Mouse (Mus musculus) intestine, embryonic 14.5 days (tissue): ENCODE measurements at regions not wholly inside any gene's neighbourhood (a gene's known extent, or its start where the extent isn't known, plus 50 kb on each side); places are given as distances from the start of the nearest gene placed in this dataset.
"Not testable (repeated sequence)": the region's sequence is repeated elsewhere in the genome, so short reads cannot be mapped to it uniquely, and the experiment has no call there.

Source experiments
- ATAC-seq: fragments of 200-750 bp; cut with Nextera tagmentation; replicated peaks from 2 replicates; pipeline ENCODE4 v1.8.0; 2017; ENCODE audit warnings: low read depth, moderate number of reproducible peaks, moderate TSS enrichment, moderate library complexity; ENCODE audit not compliant: low FRiP score, low TSS enrichment
- DNase-seq: peaks from one replicate; pipeline ENCODE4 v3.0.0-alpha.2; 2018; ENCODE audit warnings: low spot score
- H3K27ac ChIP-seq: fragments of 300-500 bp; sonication (generic); 2 replicates; pipeline ENCODE4 v1.5.1; 2014; ENCODE audit warnings: low read depth, mild to moderate bottlenecking, control low read depth
- H3K27me3 ChIP-seq: fragments of 300-500 bp; sonication (generic); replicated peaks from 2 replicates; pipeline ENCODE4 v1.6.1; 2014; ENCODE audit warnings: low read length, control low read depth; ENCODE audit not compliant: control insufficient read depth, insufficient read depth
- H3K36me3 ChIP-seq: fragments of 300-500 bp; sonication (generic); 2 replicates; pipeline ENCODE4 v1.6.1; 2014; ENCODE audit warnings: low read length, control low read depth; ENCODE audit not compliant: control insufficient read depth, insufficient read depth
- H3K4me1 ChIP-seq: fragments of 300-500 bp; sonication (generic); replicated peaks from 2 replicates; pipeline ENCODE4 v1.6.1; 2014; ENCODE audit warnings: low read length, control low read depth, mixed read lengths; ENCODE audit not compliant: control insufficient read depth, insufficient read depth
- H3K4me2 ChIP-seq: fragments of 300-500 bp; sonication (generic); 2 replicates; pipeline ENCODE4 v1.6.1; 2014; ENCODE audit warnings: low read length
- H3K4me3 ChIP-seq: fragments of 300-500 bp; sonication (generic); 2 replicates; pipeline ENCODE4 v1.5.1; 2014; ENCODE audit warnings: low read depth, low read length, control low read depth, mixed read lengths
- H3K9ac ChIP-seq: fragments of 300-500 bp; sonication (generic); 2 replicates; pipeline ENCODE4 v1.6.1; 2014; ENCODE audit warnings: mild to moderate bottlenecking, low read length
- H3K9me3 ChIP-seq: fragments of 300-500 bp; sonication (generic); 2 replicates; pipeline ENCODE4 v1.6.1; 2016; ENCODE audit warnings: low read length, control low read depth; ENCODE audit not compliant: control insufficient read depth
- WGBS: fragments of 180-500 bp; shearing (Covaris S2); extraction: QIAGEN DNeasy Blood & Tissue Kit; methylation state at CpG from one replicate; pipeline ENCODE4 v1.1.7; 2014; 5-methylcytosine and 5-hydroxymethylcytosine counted together

DNA sequence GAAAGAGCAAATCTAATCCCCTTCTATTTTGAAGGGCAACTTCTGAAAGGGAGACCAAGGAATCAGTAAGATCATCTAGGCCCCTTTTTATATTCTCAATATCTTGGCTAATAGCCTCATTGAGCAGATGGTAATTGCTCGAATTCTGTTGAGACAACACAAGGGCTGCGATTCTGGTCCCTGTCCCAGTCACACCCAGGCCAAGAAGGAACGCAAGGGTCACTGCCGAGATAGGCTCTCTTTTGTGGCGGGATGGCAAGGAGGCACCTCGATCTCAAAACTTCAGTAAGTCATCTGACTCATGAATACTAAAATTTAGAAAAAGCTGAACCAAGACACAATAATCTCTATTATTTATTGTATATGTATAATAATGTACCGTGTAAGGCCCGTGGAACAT, 68.6 kb upstream of the Zfp709 start:
- H3K4me2 ChIP-seq, H3K9ac ChIP-seq, H3K36me3 ChIP-seq, H3K9me3 ChIP-seq, H3K4me3 ChIP-seq, ATAC-seq, H3K4me1 ChIP-seq, H3K27ac ChIP-seq, H3K27me3 ChIP-seq: not testable (repeated sequence)
- WGBS: 89% methylated on average over 8 of the region's 8 CpGs
- peak; percentile 50 for DNase-seq

DNA sequence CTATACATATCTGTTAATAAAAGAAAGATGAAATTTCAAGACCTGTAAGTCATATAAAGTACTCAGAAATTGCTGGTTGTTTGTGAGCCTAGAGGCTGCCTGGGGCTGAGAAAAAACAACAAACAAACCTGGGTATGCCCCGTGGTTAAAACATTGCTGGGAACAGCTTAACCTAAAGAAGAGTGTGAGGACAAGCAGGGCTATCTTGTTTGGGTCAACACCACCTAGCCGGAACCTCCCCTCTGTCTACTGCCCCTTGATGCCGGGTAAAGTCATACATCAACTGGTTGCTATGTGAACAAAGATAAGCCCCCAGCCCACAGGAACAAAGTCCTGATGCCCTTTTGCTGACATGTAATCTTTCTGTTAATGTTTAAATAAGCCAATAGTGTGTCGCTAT, 74.0 kb upstream of the Zfp709 start:
- DNase-seq: peak; percentile 49
- H3K27ac ChIP-seq, H3K9ac ChIP-seq, H3K27me3 ChIP-seq, H3K4me3 ChIP-seq, H3K4me2 ChIP-seq, H3K36me3 ChIP-seq, H3K4me1 ChIP-seq, H3K9me3 ChIP-seq: not testable (repeated sequence)
- 0 out of 2 replicates have a peak, but pooled peaks have one; percentile 27 for ATAC-seq
- WGBS: 38% methylated on average over 3 of the region's 4 CpGs

DNA sequence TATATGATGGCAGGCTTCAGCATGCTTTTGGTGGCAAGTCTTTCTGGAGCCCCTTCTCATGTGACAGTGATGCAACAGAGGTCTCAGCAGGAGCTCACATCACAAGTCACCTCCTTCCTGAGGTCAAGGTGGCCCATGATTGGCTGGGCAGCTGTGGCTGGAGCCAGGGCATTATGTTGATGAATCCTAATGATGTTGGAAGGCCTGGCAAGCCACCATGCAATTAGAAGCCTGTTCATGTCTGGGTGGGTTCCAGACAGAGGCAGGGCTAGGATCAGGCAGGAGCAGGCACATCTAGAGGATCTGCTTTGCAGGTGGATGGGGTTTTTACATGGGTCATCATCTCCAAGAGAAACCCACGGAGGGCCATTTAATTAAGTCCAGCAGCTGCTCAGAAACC, 77.2 kb upstream of the Zfp709 start:
- H3K9ac ChIP-seq, DNase-seq, H3K27ac ChIP-seq, ATAC-seq, H3K4me2 ChIP-seq, H3K4me1 ChIP-seq, H3K9me3 ChIP-seq, H3K27me3 ChIP-seq, H3K36me3 ChIP-seq, H3K4me3 ChIP-seq: not testable (repeated sequence)
- 80% methylated on average over 1 of the region's 1 CpGs for WGBS

DNA sequence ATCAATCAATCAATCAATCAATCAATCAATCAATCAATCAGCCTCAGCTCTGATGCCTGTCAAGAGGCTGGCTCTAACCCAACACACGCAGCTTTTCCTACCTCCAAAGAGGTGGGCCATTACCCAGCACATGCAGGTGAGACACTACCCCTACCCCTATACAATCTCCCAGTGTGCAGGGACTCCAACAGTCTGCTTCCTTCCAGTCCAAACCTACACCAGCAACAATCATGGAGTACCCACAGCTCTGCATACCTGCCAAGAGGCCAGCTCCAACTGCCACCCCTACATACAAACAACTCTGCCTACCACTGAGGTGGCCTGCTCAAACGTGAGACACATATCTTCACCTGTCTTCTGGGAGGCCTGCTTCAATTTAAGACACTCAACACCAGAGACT, 76.7 kb upstream of the Fcho1 start:
- 74% methylated on average over 2 of the region's 2 CpGs for WGBS
- not testable (repeated sequence) for H3K36me3 ChIP-seq, H3K27ac ChIP-seq, H3K9me3 ChIP-seq, H3K9ac ChIP-seq, DNase-seq, H3K27me3 ChIP-seq, H3K4me3 ChIP-seq, H3K4me1 ChIP-seq, H3K4me2 ChIP-seq
- peak; percentile 84 for ATAC-seq

DNA sequence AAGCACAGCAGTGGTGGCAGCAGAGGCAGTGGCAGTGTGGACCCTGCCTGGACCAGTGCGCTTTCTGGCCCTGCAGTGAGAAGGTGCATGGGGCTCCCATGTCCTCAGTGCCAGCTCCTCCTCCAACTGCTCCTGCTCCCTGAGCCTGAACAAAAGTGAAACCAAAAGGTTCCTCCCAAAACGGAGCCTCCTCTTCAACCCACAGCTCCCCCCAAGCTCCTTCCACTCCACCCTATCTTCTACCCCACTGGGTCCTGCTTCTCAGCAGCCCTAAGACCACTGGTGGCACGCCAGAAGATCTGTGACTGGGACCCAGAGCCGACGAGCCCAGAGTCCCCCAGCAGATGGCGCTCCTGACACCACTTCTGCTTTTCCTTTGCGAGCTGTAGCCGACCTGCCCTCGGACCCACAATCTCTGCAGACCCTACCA, 63.5 kb upstream of the Fcho1 start:
- not testable (repeated sequence) for H3K36me3 ChIP-seq, H3K9ac ChIP-seq, H3K9me3 ChIP-seq, H3K27me3 ChIP-seq, H3K27ac ChIP-seq, H3K4me1 ChIP-seq, H3K4me2 ChIP-seq, H3K4me3 ChIP-seq
- 16% methylated on average over 4 of the region's 9 CpGs for WGBS
- DNase-seq (peak; percentile 45), ATAC-seq (0 out of 2 replicates have a peak, but pooled peaks have one; percentile 36)

DNA sequence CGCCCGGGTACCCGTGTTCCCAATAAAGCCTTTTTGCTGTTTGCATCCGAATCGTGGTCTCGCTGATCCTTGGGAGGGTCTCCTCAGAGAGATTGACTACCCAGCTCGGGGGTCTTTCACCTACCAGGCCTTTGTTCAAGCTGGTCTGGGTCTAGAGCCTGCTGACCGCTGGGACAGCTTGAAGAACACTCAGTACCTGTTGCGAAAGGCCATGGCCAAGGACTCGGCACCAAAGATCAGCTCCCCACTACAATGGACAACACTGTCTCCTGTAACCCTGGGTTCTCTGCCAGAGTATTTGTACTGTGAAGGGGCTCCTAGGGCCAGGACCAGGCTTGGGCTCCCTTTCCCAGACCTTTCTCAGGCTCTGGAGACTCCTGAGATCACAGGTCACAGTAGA, 55.1 kb upstream of the Fcho1 start:
- not testable (repeated sequence) for ATAC-seq, H3K4me2 ChIP-seq, H3K9me3 ChIP-seq, H3K36me3 ChIP-seq, H3K4me3 ChIP-seq, H3K4me1 ChIP-seq, H3K9ac ChIP-seq, H3K27ac ChIP-seq, H3K27me3 ChIP-seq, DNase-seq
- 92% methylated on average over 8 of the region's 10 CpGs for WGBS

DNA sequence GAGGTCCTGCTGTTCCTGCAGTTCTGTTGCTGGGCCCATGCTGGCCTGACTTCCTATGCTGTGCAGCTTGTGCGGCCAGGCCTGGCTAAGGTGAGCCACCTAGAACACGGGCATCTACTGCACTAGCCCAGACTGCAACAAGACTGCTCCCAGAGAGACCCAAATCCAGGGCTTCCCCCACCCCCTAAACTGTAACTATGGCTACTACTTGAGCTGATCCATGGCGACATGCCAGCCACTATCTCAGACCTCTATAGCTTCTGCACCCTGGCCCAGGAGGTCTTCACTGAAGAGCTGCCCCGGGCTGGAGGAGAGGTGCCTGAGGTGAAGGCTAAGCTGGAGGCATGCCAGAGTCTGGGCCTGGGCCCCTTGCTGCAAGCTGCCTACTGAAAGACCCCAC, 54.3 kb upstream of the Fcho1 start:
- H3K4me2 ChIP-seq, DNase-seq, H3K4me1 ChIP-seq, H3K27me3 ChIP-seq, H3K9me3 ChIP-seq, ATAC-seq, H3K9ac ChIP-seq, H3K36me3 ChIP-seq, H3K4me3 ChIP-seq, H3K27ac ChIP-seq: not testable (repeated sequence)
- 83% methylated on average over 2 of the region's 4 CpGs for WGBS

DNA sequence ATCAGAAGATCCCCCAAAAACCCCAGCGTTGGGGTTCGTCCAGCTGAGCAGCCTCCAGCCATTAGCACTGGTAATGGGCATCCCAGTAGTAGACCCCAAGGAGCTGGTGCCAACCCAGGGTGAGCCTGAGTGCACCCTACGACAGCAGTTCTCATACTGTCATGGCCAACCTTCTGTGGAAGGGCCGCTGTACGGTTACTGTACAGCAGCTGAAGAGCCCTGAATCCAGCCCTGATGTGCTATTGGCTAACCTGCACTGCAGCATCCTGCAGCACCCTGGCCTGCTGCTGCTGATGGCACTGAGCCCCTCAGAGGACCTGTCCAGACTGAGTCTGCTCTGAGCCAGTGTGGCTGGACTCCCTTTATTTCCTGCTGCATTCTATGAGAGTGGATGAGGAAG, 53.9 kb upstream of the Fcho1 start:
- H3K4me2 ChIP-seq, H3K9ac ChIP-seq, H3K4me1 ChIP-seq, H3K4me3 ChIP-seq, H3K36me3 ChIP-seq, H3K27me3 ChIP-seq, H3K9me3 ChIP-seq, H3K27ac ChIP-seq, DNase-seq, ATAC-seq: not testable (repeated sequence)
- WGBS: over 99% methylated on average over 5 of the region's 5 CpGs

DNA sequence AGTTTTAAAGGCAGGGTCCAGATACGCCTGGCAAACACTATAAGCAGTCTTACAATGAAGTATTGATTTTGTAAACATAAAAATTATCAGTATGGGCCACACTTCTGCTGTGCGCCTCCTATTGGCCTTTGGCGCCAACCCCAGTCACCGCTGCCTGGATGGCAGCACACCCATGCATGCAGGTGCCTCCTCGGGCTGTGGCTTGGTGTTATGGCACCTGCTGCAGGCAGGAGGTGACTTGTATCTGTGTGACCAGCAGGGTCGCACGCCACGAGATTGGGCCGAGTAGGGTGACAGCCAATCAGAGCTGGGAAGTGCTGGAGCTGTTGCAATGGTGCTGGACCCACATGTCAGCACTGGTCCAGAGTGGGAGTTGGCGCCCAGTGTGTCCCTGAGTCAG, 53.4 kb upstream of the Fcho1 start:
- Histone ChIP-seq H3K4me1 (no peaks in the 10 kb centered on the region), H3K36me3 (no peaks in the 10 kb centered on the region), H3K27ac (no peak overlapping the region), H3K4me2 (no peak overlapping the region), H3K4me3 (no peak overlapping the region), H3K9ac (no peak overlapping the region), H3K27me3 (no peaks in the 10 kb centered on the region), H3K9me3 (no peaks in the 10 kb centered on the region)
- no peak for DNase-seq
- 83% methylated on average over 10 of the region's 10 CpGs for WGBS
- no peak for ATAC-seq
